Mouse (Mus musculus) lung, adult 2 months (tissue): ENCODE measurements around the gene Gm10563.

Experiments
- CTCF ChIP-seq: fragments of 200-500 bp; IDR thresholded peaks from 2 replicates; pipeline ENCODE4 v1.5.1; 2011; ENCODE audit warnings: mild to moderate bottlenecking, low read length, control low read depth; ENCODE audit not compliant: insufficient read depth
- POLR2A ChIP-seq: fragments of 200-500 bp; IDR thresholded peaks from 2 replicates; pipeline ENCODE4 v1.6.1; 2011; ENCODE audit warnings: low read depth, mild to moderate bottlenecking, control low read depth, low read length, borderline replicate concordance; ENCODE audit errors: extremely low read depth

DNA sequence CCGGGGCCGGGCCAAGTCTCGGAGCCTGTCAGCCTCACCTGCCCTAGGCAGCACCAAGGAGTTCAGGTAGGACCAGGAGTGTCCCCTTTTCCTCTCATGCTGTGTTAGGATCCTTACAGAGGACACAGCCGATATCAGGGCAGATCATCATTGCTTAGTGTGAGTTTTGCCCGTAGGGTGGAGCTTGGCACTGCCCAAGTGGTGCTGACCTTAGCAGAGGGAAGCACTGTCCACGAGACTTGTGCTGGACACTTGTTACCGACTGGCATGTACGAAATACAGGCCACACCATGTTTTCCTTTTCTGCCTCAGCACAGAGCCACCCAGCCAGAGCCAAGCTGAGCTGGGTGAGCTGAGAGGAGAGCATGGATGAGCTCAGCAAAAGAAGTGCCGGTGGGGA lies 68.1 kb downstream of the Gm10563 start:
- TF ChIP-seq POLR2A: no peak
- no peak for TF ChIP-seq CTCF
